Mouse (Mus musculus): Measurements from ENCODE around the gene Sestd1. TPM values are rescaled to one million over a fixed set of nuclear protein-coding genes. Genes with fewer than 3 reads are reported as not detected.

Sestd1 gene
- polyA plus RNA-seq, 1 experiment from 2014 or later = 17.3 TPM

- WGBS = 87% methylated on average over 6 of the region's 6 CpGs
- H3K27ac ChIP-seq = no peak overlapping the region
- ATAC-seq (ENCODE audit: insufficient number of reproducible peaks, low FRiP score, low TSS enrichment, low read depth) = no peak
- H3K4me1 ChIP-seq = no peaks in the 10 kb centered on the region
- H3K9ac ChIP-seq = no peak overlapping the region
- no peak overlapping the region for H3K4me2 ChIP-seq
- no peak overlapping the region for H3K4me3 ChIP-seq
- peaks cover 23% of the 10 kb centered on the region for H3K36me3 ChIP-seq
- no peaks in the 10 kb centered on the region for H3K9me3 ChIP-seq
- no peaks in the 10 kb centered on the region for H3K27me3 ChIP-seq
These were observed 97.4 kb downstream of the Sestd1 start for GRCm38 (mm10) chr2:77182996-77183380.

- H3K27me3 ChIP-seq = no peaks in the 10 kb centered on the region
- no peak for ATAC-seq (ENCODE audit: insufficient number of reproducible peaks, low FRiP score, low TSS enrichment, low read depth)
- no peak overlapping the region for H3K4me2 ChIP-seq
- no peaks in the 10 kb centered on the region for H3K9me3 ChIP-seq
- no peak overlapping the region for H3K9ac ChIP-seq
- H3K4me1 ChIP-seq = no peaks in the 10 kb centered on the region
- peak overlapping the region; percentile 30; the same call in 1 of the 2 replicates for H3K27ac ChIP-seq
- WGBS = 61% methylated on average over 4 of the region's 4 CpGs
- peaks cover 17% of the 10 kb centered on the region for H3K36me3 ChIP-seq
- H3K4me3 ChIP-seq = no peak overlapping the region
These were observed 98.0 kb downstream of the Sestd1 start for GRCm38 (mm10) chr2:77182271-77182995.

- Histone ChIP-seq H3K36me3 (no peaks in the 10 kb centered on the region), H3K4me1 (0 out of 2 replicates have a peak, but pooled peaks cover 2% of the 10 kb centered on the region), H3K9ac (no peak overlapping the region), H3K27ac (no peak overlapping the region), H3K4me3 (no peak overlapping the region), H3K27me3 (no peaks in the 10 kb centered on the region), H3K9me3 (no peaks in the 10 kb centered on the region), H3K4me2 (no peak overlapping the region)
- ATAC-seq (ENCODE audit: insufficient number of reproducible peaks, low FRiP score, low TSS enrichment, low read depth) = no peak
- 41% methylated on average over 2 of the region's 2 CpGs for WGBS
These were observed 102.9 kb downstream of the Sestd1 start for GRCm38 (mm10) chr2:77177472-77177871.

GRCm38 (mm10) chr2:77176413-77176812 is 104.0 kb downstream of the Sestd1 start:
- 45% methylated on average over 10 of the region's 10 CpGs for WGBS
- H3K4me2 ChIP-seq = no peak overlapping the region
- H3K27ac ChIP-seq = peak overlapping the region; percentile 43; the same call in 1 of the 2 replicates
- no peak overlapping the region for H3K9ac ChIP-seq
- no peaks in the 10 kb centered on the region for H3K36me3 ChIP-seq
- ATAC-seq (ENCODE audit: insufficient number of reproducible peaks, low FRiP score, low TSS enrichment, low read depth) = no peak
- H3K9me3 ChIP-seq = no peaks in the 10 kb centered on the region
- H3K4me1 ChIP-seq = peaks cover 11% of the 10 kb centered on the region
- H3K4me3 ChIP-seq = no peak overlapping the region
- H3K27me3 ChIP-seq = no peaks in the 10 kb centered on the region

GRCm38 (mm10) chr2:77175411-77175810 is 105.0 kb downstream of the Sestd1 start:
- 54% methylated on average over 7 of the region's 7 CpGs for WGBS

GRCm38 (mm10) chr2:77174313-77174712 is 106.1 kb downstream of the Sestd1 start:
- Histone ChIP-seq H3K4me2 (no peak overlapping the region), H3K9me3 (no peaks in the 10 kb centered on the region), H3K27ac (no peak overlapping the region), H3K36me3 (no peaks in the 10 kb centered on the region), H3K4me1 (peaks cover 24% of the 10 kb centered on the region), H3K4me3 (no peak overlapping the region), H3K27me3 (no peaks in the 10 kb centered on the region), H3K9ac (no peak overlapping the region)
- ATAC-seq (ENCODE audit: insufficient number of reproducible peaks, low FRiP score, low TSS enrichment, low read depth) = no peak
- 67% methylated on average over 2 of the region's 2 CpGs for WGBS

More at GRCm38 (mm10) chr2:77175411-77175810, 105.0 kb downstream of the Sestd1 start:
- Histone ChIP-seq H3K27ac (no peak overlapping the region), H3K9me3 (no peaks in the 10 kb centered on the region), H3K36me3 (no peaks in the 10 kb centered on the region), H3K4me2 (no peak overlapping the region), H3K4me1 (peaks cover 19% of the 10 kb centered on the region), H3K4me3 (no peak overlapping the region), H3K27me3 (no peaks in the 10 kb centered on the region), H3K9ac (no peak overlapping the region)
- no peak for ATAC-seq (ENCODE audit: insufficient number of reproducible peaks, low FRiP score, low TSS enrichment, low read depth)

- H3K9me3 ChIP-seq = no peaks in the 10 kb centered on the region
- no peak overlapping the region for H3K27ac ChIP-seq
- H3K36me3 ChIP-seq = no peaks in the 10 kb centered on the region
- no peak overlapping the region for H3K9ac ChIP-seq
- no peak overlapping the region for H3K4me2 ChIP-seq
- peaks cover 24% of the 10 kb centered on the region for H3K4me1 ChIP-seq
- 79% methylated on average over 6 of the region's 6 CpGs for WGBS
- no peak for ATAC-seq (ENCODE audit: insufficient number of reproducible peaks, low FRiP score, low TSS enrichment, low read depth)
- H3K4me3 ChIP-seq = no peak overlapping the region
- no peaks in the 10 kb centered on the region for H3K27me3 ChIP-seq
These were observed 106.6 kb downstream of the Sestd1 start for GRCm38 (mm10) chr2:77173821-77174220.

GRCm38 (mm10) chr2:77173366-77173765 is 107.0 kb downstream of the Sestd1 start:
- H3K4me1 ChIP-seq = peaks cover 24% of the 10 kb centered on the region
- no peak; the same call in 1 of the 2 replicates for ATAC-seq (ENCODE audit: insufficient number of reproducible peaks, low FRiP score, low TSS enrichment, low read depth)
- H3K9ac ChIP-seq = no peak overlapping the region
- H3K4me3 ChIP-seq = no peak overlapping the region
- H3K9me3 ChIP-seq = no peaks in the 10 kb centered on the region
- no peaks in the 10 kb centered on the region for H3K27me3 ChIP-seq
- H3K36me3 ChIP-seq = no peaks in the 10 kb centered on the region
- H3K27ac ChIP-seq = no peak overlapping the region
- 30% methylated on average over 6 of the region's 6 CpGs for WGBS
- no peak overlapping the region for H3K4me2 ChIP-seq

GRCm38 (mm10) chr2:77172241-77172671 is 108.1 kb downstream of the Sestd1 start:
- Histone ChIP-seq H3K4me1 (peaks cover 24% of the 10 kb centered on the region), H3K36me3 (no peaks in the 10 kb centered on the region), H3K9ac (no peak overlapping the region), H3K9me3 (no peaks in the 10 kb centered on the region), H3K4me2 (no peak overlapping the region), H3K27ac (no peak overlapping the region), H3K27me3 (no peaks in the 10 kb centered on the region), H3K4me3 (no peak overlapping the region)
- no peak for ATAC-seq (ENCODE audit: insufficient number of reproducible peaks, low FRiP score, low TSS enrichment, low read depth)
- 54% methylated on average over 10 of the region's 10 CpGs for WGBS

- H3K4me2 ChIP-seq = peak overlapping the region; percentile 24; the same call in 1 of the 2 replicates
- no peak overlapping the region for H3K9ac ChIP-seq
- WGBS = 38% methylated on average over 23 of the region's 23 CpGs
- no peaks in the 10 kb centered on the region for H3K27me3 ChIP-seq
- no peak overlapping the region; the same call in 1 of the 2 replicates for H3K4me3 ChIP-seq
- no peaks in the 10 kb centered on the region for H3K9me3 ChIP-seq
- ATAC-seq (ENCODE audit: insufficient number of reproducible peaks, low FRiP score, low TSS enrichment, low read depth) = peak; percentile 35; the same call in 1 of the 2 replicates
- H3K4me1 ChIP-seq = peaks cover 24% of the 10 kb centered on the region
- no peaks in the 10 kb centered on the region for H3K36me3 ChIP-seq
- H3K27ac ChIP-seq = peak overlapping the region; percentile 44; the same call in 1 of the 2 replicates
These were observed 108.8 kb downstream of the Sestd1 start for GRCm38 (mm10) chr2:77171444-77172240.

- H3K9me3 ChIP-seq = no peaks in the 10 kb centered on the region
- H3K27ac ChIP-seq = peak within 1 kb of the TSS; percentile 61
- no peaks in the 10 kb centered on the region for H3K36me3 ChIP-seq
- H3K4me3 ChIP-seq = peak within 1 kb of the TSS; percentile 48
- 11% methylated on average over 5 of the region's 6 CpGs for WGBS
- no peaks in the 10 kb centered on the region for H3K27me3 ChIP-seq
- H3K4me1 ChIP-seq = peaks cover 21% of the 10 kb centered on the region
- H3K4me2 ChIP-seq = peak within 1 kb of the TSS; percentile 77
- no peak for ATAC-seq (ENCODE audit: insufficient number of reproducible peaks, low FRiP score, low TSS enrichment, low read depth)
- H3K9ac ChIP-seq = peak within 1 kb of the TSS; percentile 44
These were observed 109.7 kb downstream of the Sestd1 start, which contains the start of gene Ccdc141 for GRCm38 (mm10) chr2:77170633-77171105. Ccdc141 (minus strand) TSS chr2:77170636.
